Mouse (Mus musculus): ENCODE measurements around the gene Tspan31. TPM values are rescaled to one million over a fixed set of nuclear protein-coding genes. Genes with fewer than 3 reads are reported as not detected.
A peak's percentile ranks its signal among the peaks of the same experiment; 100 is the strongest.
"Not testable (repeated sequence)": the region's sequence is repeated elsewhere in the genome, so short reads cannot be mapped to it uniquely, and the experiment has no call there.

Gene Tspan31
- total RNA-seq, 4 experiments from 2014 or later: 43.7 to 50.9 (median 48.6) TPM

DNA sequence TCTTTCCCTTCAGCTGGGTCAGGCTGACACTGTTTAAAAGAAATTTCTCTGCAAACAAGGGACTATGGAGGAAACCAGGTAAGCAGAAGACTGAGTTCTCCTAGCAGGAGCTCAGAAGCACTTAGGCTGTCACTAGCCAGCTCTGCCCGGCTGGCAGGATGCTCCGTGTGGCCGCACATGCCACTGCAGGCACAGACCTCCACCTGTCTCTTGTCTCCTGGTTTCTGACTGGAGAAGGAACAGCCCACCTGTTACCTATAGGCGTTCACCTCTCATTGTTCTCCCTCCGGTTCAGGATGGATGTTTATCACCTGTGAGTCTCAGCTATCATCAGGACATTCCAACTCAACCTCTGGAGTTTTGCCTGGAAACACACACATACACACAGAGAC is 13.8 kb upstream of the Tspan31 start:
- DNase-seq (ENCODE audit: low spot score): no peak

DNA sequence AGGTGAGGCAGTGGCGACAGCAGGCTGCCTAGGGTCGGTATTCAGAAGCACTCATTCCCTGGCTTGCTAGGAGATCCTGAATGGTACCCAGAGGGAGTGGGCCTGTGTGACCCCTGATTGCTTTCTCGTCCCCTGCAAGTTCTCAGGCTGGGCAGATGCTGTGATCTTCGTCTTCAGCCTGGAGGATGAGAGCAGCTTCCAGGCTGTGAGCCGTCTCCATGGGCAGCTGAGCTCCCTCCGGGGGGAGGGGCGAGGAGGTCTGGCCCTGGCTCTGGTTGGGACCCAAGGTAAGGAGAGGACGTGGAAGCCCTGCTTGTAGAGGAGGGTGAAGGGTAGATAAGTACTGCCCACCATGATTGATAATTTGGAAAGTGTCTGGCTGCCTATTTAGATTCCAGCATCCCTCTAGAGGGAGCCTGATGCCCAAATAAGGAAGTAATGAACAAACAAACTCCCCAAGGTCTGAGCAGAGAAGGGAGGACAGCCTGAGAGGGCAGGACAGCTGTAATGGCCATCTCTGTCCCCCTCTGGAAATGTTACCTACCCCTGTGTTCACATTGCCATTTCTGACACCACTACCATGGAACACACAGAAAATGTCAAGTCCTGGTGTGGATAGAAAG is 13.3 kb upstream of the Tspan31 start:
- no peak for DNase-seq (ENCODE audit: low spot score)

DNA sequence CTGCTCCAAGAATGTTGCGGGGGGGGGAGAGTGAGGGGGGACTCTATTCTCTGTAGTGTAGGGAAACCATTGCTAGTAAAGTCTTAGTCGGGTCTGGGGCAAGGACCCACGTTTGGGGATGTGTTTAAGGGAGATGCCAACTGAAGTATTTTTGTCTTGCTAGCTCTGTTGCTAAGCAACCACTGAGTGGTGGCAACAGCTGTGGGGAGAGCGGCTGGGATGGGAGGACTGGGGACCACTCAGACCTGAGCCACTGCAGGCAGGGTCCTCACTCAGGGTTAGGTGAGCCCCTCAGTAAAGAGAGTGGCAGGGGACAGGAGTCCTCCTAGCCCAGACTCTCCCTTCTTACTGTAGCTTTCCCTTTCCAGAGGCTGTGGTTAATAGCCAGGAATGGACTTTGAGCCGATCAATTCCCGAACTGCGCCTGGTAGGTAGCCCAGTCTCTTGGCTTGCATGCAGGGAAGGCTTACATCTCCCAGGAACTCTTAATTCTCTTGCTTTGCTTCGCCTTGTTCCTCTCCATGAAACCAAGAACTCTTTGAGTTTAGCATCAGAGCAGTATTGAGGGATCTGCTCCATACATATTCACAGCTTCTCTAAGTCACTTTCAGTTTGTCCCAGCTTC is 12.0 kb upstream of the Tspan31 start:
- no peak for DNase-seq (ENCODE audit: low spot score)

DNA sequence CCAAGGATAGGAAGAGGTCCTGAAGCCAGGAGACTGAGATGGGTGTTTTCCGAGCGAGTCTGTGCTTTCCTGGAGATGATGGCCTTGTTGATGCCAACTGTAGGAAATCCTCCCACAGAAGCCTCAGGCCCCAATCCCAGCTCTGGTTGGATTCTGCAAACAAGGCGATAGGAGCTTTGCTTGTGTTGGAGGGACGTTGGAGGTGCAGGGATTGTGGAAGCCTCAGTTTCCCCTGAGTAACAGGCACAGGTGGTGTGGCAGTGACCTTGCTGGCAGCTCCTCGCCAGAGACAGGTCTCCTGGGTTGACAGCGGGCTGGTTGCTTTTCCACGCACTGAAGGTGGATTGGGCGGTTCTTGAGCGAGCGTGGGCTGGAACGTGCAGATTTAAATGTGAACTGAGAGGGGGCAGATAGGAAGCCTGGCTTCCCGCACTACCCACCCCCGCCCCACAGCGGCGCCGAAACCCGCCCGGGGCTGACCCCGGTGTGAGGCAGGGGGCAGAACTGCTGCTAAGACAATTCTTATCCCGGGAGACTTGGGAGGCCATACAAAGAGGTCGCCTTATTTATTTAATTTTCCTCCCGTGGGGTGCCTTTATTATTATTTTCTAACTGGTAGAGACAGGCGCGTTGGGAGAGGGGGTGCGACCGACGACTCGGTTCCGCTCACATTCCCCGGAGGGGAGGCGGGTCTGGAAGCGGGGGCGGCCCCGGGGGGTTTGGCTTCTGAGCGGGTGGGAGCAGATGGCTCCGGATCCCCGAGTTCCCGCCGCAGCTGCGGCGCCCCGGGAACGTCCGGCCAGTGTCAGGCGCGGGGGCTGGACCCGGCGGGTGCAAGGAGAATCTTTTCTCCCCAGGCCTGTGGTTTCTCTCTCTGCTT is 11.1 kb upstream of the Tspan31 start:
- DNase-seq (ENCODE audit: low spot score): peak; percentile 65

DNA sequence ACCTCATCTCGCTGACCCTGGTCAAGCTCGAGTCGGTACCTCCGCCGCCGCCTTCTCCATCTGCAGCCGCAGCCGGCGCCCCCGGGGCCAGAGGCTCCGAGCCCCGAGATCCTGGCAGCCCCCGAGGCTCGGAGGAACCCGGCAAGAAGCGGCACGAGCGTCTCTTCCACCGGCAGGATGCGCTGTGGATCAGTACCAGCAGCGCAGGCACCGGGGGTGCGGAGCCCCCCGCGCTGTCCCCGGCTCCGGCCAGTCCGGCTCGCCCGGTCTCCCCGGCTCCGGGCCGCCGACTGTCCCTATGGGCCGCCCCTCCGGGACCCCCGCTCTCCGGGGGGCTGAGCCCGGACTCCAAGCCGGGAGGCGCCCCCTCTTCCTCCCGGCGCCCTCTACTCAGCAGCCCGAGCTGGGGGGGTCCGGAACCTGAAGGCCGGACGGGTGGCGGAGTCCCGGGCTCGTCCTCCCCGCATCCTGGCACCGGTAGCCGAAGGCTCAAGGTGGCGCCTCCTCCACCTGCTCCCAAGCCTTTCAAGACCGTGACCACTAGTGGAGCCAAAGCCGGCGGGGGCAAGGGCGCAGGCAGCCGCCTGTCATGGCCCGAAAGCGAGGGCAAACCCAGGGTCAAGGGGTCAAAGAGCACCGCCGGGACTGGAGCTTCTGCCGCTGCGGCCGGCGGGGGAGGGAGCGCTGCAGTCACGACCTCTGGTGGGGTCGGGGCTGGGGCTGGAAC is 9.8 kb upstream of the Tspan31 start:
- no peak for DNase-seq (ENCODE audit: low spot score)

DNA sequence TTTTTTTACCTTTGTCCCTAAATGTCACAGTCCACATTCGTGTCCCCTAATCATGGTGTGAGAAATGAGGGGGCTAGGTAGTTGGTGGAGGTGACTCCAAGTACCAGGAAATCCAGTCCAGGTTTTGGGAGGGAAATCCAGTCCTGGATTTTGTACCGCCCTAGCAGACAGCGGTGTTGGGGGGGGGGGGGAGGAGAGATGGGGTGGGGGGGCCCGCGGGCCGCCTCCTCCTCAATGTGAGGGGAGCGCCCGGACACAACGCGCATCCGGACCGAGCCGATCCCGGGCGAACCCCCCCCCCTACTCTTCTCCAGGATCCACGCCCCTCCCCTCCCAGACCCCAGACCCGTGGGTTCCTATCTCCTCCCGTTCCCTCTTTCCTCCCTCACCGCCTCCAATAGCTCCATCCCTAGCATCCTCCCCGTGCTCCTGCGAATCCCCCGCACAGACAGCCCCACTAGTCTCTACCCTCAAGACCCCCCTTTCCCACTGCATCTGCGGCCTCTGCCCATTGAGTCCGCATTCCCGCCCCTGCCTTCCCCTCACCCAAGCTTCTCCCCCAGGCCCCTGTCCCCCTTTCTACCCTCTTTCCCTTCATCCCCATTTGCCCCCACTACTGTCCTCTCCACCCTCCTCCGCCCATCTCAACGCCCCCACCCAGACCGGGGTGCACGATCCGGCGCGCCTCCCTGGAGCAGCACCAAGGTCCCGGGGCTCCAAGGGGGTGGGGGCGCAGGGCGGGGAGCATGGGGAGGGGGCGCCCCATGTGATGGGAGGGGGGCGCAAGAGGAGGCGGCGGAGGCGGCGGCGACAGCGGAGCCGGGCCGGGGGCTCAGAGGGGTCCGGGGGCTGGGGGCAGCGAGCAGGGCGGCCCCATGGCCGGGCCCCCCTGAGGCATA is 8.9 kb upstream of the Tspan31 start:
- no peak for DNase-seq (ENCODE audit: low spot score)

DNA sequence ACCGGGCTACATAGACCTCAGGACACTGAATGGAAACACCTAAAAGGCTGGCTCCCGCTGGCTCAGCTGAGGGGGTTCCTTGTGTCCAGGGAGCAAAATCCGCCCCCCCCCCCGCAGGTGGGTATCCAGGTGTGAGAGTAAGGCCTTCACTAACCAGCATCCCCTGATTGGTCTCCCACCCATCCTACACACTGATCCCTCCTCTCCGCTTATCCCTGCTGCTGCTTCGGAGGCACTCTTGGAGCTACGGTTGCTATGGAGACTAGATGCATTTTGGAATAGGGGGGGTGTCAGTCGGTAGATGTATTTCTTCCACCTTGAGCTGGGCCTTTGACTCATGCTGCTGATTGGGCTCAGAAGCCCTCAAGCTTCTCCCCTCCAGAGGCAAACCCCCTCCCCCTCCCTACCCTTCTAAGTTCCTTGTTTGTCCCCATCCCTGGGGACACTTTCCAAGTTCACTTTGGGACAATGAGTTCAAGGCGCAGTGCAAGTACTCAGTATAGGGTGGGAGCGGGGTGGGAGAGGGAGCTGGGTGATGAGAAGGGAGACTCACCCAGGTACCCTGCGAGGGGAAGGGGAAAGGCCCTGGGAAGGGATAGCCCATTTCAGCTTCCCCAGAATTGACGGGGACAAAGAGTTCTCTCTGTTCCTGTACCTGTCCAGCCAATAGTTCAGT is 8.1 kb upstream of the Tspan31 start:
- DNase-seq (ENCODE audit: low spot score): no peak

DNA sequence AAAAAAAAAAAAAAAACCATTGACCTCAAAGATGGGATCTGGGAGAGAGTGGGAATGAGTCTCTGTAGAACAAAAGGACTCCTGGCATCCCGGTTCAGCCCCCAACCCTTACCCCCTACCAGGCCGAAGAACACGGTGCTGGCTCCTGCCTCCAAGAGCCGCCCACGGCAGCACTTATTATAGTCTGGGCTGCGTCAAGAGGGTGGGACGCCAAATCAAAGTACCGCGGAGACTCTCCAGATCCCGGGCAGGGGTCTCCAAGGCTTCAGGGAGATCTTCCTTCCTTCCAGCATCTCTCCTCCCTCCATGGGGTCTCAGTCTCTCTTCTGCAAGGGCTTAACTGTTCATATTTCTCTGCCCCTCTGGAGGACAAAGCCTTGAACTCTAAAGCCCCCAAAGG is 7.5 kb upstream of the Tspan31 start:
- DNase-seq (ENCODE audit: low spot score): no peak

DNA sequence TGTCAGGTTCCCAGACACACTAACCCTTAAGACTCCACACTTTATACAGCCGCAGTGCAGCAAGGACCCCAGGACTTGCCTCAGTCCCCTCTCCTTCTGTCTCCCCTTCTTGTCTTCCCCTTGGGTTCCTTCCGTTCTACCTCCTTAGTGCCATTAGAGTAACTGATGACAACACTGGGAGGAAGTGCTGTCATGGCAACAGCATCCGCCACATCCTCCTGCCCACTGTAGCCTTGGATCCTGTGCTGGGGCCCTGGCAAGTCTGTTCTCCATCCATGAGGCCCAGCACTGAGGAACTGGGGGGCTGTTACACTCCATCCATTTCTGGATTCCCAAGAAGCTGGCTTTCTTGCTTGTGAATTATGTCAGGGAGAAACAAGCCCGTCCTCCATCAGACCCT is 6.0 kb upstream of the Tspan31 start:
- no peak for DNase-seq (ENCODE audit: low spot score)

DNA sequence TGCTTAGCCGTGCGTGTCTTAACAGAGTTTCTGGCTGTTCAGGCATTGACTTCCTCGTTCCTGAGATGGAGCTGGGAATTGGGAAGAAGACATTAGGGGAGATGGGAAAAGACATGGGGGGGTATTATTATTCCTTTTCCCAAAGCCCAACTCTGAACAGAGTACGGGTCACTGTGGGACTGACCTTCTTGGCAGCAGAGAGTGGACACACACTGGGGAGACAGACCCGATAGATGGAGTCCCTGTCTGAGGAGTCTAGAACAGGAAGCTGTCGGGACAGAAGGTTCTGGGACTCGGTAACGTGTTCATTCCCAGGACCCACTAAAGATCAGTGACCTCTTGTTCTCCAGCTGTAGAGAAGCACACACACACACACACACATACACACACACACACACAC is 5.6 kb upstream of the Tspan31 start:
- no peak for DNase-seq (ENCODE audit: low spot score)

DNA sequence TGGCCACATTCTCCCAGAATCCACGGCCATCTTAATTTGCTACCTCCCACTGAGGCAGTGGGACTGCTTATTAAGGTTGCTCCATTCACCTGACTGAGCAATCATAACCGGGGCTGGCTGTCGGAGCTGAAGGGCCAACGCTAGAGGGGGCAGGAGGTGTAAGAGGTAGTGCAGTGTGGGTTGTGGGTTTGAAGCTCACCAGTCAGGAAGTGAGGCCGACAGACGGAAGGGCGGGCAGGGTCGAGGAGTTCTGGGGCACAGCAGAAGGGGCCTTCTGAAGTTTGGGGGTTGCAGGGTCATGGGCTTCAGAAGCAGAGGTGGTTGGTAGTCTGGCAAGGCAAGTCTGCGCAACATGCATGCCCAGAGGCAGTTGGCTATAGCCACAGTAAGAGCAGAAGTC is 5.0 kb upstream of the Tspan31 start, which contains the start of gene Agap2:
TSS of gene Agap2 (plus strand) at position 205 of the 400 bp plus-strand sequence.
- no peak for DNase-seq (ENCODE audit: low spot score)

DNA sequence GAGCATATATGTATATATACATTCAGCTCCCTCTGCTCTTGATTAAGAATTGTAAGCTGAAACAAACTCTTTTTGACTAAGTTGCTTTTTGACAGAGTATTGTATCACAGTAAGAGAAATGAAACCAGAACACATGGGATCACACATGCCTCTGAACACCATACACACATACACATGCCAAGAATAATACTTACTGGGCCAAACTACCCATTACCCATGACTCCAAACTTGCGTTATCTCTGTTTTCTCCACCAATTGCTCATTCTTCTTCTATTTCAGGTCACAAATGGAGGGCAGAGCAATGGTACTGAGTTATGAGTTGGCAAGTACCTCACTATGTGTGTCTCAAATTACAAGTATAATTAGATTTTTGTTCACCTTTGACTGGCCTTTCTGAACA is 3.9 kb upstream of the Tspan31 start:
- no peak for DNase-seq (ENCODE audit: low spot score)

DNA sequence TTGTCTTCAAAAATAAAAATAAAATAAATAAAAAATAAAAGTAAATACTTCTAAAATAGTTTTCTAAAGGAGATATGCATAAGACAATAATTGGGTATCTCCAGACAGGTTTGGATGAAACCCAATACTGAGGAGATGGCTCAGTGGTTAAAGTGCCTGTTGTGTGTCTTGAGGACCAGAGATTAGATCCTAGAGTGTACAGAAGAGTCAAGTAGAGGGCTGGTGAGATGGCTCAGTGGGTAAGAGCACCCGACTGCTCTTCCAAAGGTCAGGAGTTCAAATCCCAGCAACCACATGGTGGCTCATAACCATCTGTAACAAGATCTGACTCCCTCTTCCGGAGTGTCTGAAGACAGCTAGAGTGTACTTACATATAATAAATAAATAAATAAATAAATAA is 2.9 kb upstream of the Tspan31 start:
- not testable (repeated sequence) for DNase-seq (ENCODE audit: low spot score)

DNA sequence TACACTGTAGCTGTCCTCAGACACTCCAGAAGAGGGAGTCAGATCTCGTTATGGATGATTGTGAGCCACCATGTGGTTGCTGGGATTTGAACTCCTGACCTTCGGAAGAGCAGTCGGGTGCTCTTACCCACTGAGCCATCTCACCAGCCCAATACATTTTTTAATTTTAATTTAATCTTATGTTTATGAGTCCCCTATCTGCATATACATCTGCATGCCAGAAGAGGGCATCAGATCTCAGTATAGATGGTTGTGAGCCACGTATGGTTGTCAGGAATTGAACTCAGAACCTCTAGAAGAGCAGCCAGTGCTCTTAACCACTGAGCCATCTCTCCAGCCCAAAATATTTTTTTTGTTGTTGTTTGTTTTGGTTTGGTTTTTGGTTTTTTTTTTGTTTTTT is 2.2 kb upstream of the Tspan31 start:
- not testable (repeated sequence) for DNase-seq (ENCODE audit: low spot score)

DNA sequence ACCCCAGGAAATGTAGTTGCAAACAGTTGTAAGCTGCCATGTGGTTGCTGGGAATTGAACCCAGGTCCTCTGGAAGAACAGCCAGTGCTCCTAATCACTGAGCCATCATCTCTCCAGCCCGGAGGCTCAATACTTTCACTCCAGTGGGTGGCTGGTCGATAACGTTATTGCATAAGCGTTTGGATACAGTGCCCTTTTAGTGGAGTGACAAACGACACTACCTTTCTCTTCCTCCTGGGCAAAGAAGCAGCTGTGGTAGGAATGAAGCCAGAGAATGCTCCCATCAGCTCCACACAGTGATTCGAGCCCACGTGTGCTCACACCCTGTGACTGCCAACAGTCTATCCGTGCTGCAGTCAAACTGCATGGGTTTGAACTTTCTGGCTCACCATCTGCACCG is 1.1 kb upstream of the Tspan31 start:
- DNase-seq (ENCODE audit: low spot score): no peak

DNA sequence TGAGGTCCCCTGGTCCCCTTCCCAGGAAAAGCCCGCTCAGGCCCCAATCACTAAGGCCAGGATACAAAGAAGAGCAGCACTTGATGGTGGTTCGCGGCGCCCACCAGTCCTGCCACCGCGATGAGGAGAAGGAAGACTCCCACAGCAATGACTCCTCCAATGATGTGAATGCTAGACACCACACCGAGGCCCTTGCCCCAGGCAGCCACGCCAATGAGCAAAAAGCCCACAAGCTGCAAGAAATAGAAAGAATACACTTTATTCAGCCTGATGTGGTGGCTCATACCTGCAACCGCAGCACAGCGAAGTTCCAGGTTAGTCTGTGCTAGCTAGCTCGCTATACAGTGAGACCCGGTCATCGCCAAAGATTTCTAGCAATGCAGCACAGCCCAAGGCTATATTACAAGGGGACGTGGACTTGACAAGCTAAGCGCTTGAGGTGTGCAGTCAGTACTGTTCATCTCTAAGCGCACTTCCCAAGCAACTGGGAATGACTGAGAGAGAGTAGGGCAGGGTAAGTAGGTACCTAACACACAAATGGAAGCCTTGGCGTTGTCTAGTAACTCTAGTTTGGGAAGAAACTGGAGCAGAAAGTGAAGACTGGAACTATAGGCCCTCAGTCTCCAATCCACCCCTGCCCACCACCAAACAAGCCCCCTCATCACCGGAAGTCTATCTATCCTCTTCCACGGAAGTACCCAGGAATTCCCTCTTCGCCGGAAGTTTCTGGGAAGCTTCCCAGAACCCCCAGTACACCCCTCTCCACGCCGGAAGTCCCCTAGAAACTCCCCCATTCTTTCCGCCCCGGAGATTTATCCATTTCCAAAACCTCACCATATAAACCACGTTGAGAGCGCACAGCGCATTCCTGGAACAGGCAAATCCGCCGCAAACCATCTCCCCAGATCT is 529 bp downstream of the Tspan31 start:
- no peak for DNase-seq (ENCODE audit: low spot score)

DNA sequence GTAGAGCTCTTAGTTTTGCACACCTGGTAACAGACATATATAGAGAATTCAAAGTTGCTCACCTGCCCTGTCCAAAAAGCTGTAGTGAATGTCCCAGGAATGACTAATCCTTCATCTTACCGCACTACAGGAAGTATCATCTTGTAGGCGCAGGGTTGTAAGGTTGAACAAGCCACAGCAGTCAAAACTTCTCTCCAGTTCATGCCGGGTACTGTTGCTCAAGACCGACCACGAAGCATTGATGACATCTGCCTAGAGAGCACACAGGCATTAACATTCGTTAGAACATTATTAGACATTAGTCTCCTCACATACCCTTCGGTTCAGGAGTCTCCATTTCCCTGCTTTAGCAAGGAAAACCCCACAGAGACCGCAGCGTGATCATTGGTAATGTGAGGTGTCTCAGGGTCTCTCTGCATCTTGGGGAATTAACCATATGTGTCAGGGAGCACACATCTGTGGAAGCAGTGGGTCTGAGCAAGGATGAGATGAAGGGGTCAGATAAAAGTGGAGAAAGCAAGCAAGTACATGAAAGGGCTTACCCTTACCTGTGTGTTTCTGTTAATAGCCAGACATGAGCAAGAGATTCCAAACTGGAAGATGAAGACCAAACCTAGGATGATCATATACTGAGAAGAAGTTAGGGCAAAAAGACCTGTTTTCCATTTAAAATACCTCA is 1.6 kb downstream of the Tspan31 start:
- DNase-seq (ENCODE audit: low spot score): no peak

DNA sequence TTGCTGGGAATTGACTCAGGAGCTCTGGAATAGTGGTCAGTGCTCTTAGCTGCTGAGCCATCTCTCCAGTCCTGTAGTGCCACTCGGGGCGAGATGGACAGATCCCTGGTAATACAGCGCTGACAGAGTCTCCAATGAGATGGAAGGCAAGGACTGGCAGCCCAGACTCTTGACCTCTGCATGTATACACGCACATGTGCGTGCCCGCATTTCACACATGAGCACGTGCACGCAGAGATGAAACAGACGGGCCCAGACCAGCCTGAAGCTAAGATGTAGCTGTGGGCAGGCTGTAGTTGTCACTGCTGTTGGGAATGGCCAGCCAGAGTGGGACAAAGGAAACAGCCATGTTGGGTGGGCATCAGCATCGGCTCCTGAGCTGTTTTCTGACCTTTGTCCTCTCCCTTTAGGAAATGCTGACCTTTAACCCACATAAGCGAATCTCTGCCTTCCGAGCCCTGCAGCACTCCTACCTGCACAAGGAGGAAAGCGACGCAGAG is 3.5 kb downstream of the Tspan31 start:
- DNase-seq (ENCODE audit: low spot score): no peak

DNA sequence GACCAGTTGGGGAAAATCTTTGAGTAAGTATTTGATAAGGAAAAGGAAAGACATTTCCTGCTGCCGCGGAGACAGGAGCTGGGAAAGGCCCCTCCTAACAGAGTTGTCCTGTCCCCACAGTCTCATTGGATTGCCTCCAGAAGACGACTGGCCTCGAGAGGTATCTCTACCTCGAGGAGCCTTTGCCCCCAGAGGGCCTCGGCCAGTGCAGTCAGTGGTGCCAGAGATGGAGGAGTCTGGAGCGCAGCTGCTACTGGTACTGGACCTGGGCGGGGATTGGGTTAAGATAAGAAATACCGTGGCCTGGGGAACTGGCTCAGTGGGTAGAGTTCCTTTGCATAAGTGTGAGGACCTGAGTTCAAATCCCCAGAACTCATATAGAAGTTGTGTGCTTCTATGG is 4.1 kb downstream of the Tspan31 start:
- DNase-seq (ENCODE audit: low spot score): no peak

Data from heart, adult 8-10 months (tissue).